Mouse (Mus musculus): ENCODE measurements around the gene Mrps6. TPM values are rescaled to one million over a fixed set of nuclear protein-coding genes. Genes with fewer than 3 reads are reported as not detected.

Mrps6 gene
- total RNA-seq, 2 experiments from 2014 or later = 14.4 to 41.0 TPM

Other genes with a start within 250 kb of the Mrps6 start
- not detected in 2 replicates for gene Gm49711, start within 50 bp of the Mrps6 start, total RNA-seq (2014; fragmentation: Nextera tagmentation)
- not detected in 2 replicates for gene Gm49711, start within 50 bp of the Mrps6 start, total RNA-seq (2017)
- gene Slc5a3, start 52 bp downstream of the Mrps6 start, total RNA-seq (2014; fragmentation: Nextera tagmentation) = 5.1 and 5.3 TPM in 2 replicates
- gene Slc5a3, start 52 bp downstream of the Mrps6 start, total RNA-seq (2017) = 3.3 and 4.1 TPM in 2 replicates
- gene Kcne2, start 234.1 kb downstream of the Mrps6 start, total RNA-seq (2014; fragmentation: Nextera tagmentation) = not detected in 2 replicates
- gene Kcne2, start 234.1 kb downstream of the Mrps6 start, total RNA-seq (2017) = not detected in 2 replicates
- gene Smim11, start 243.0 kb downstream of the Mrps6 start, total RNA-seq (2014; fragmentation: Nextera tagmentation) = 100 and 115 TPM in 2 replicates
- gene Smim11, start 243.0 kb downstream of the Mrps6 start, total RNA-seq (2017) = 120 and 157 TPM in 2 replicates